11 mouse cellular contexts compared by ENCODE assay signal in the genomic region with DNA sequence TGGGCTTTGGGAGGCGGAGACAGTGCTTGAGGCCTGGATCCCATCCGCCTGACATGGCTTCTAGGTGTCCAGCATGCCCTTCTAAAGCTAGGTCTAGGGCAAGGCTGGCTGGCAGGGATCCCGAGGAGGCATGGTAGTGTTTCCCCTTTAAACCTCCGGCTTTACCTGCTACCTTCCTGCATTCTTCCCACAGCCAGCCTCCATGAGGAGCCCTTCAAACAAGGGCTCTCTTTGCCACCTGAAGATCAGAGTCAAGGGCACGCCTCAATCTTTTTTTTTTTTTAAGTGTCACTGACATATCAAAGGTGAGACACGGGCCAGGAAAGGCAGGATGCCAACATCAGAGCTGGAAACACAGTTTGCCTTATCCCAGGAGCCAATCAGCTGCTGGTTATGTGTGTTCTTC.
DNase-seq lines count a peak whose midpoint lies in the region; TF ChIP-seq lines count a peak whose summit lies in the region.
"Had no signal": no experiment of that assay in that cellular context is flagged by ENCODE, and none has a peak within 500 bp of the region (broad histone marks: within the 10 kb centered on the region; RNA-seq: fewer than 3 reads in every experiment).

No protein-coding gene starts in this region.

- DNase-seq in cerebellum, postnatal 10 days, result peak; percentile 26 to 32
- no peak for DNase-seq in cerebellum, postnatal 36 days
- DNase-seq in CH12.LX (ENCODE audit: extremely low read depth), result no peak
- no peak for DNase-seq in heart, embryonic 10.5 days (ENCODE audit: low spot score)
- peak; percentile 41 to 52 for DNase-seq in kidney, postnatal 36 days
- DNase-seq in embryo, embryonic 9.5 days (ENCODE audit: extremely low spot score), result no peak
- DNase-seq in retina, embryonic 14.5 days (ENCODE audit: low spot score), result no peak
- no peak for DNase-seq in right cerebral cortex, postnatal 4 days

- TF ChIP-seq EP300 in CH12.LX (IDR thresholded peaks at IDR 0.05; ENCODE audit: low read length), result no peak

- H3K4me3 ChIP-seq in CH12.LX (replicated peaks in 1 of 3; ENCODE audit: low read depth in 2 of 3, low read length in 2 of 3, poor library complexity in 1 of 3), result no peak overlapping the region
- H3K4me3 ChIP-seq in heart, embryonic 10.5 days, result no peak overlapping the region
- H3K4me3 ChIP-seq: hindbrain, embryonic 13.5 days; neural tube, embryonic 13.5 days had no signal

- H3K36me3 ChIP-seq in CH12.LX (replicated peaks in 1 of 2; ENCODE audit: control insufficient read depth in 1 of 2, insufficient read depth in 1 of 2, low read length in 1 of 2), result no peaks in the 10 kb centered on the region
- no peaks in the 10 kb centered on the region for H3K36me3 ChIP-seq in heart, embryonic 10.5 days
- H3K36me3 ChIP-seq: hindbrain, embryonic 13.5 days; neural tube, embryonic 13.5 days had no signal

- peaks cover 3 to 33% of the 10 kb centered on the region in 2 experiments; a peak in 3 of 4 replicates for H3K4me1 ChIP-seq in CH12.LX (ENCODE audit: control insufficient read depth in 1 of 2, insufficient read depth in 2 of 2)
- peaks cover 27% of the 10 kb centered on the region for H3K4me1 ChIP-seq in heart, embryonic 10.5 days

- no peaks in the 10 kb centered on the region for H3K27me3 ChIP-seq in CH12.LX (replicated peaks)
- H3K27me3 ChIP-seq in heart, embryonic 10.5 days (ENCODE audit: insufficient read depth, poor library complexity, severe bottlenecking), result no peaks in the 10 kb centered on the region
- H3K27me3 ChIP-seq: megakaryocyte, embryonic 14.5 days had no signal

- no peak for TF ChIP-seq POLR2A in CH12.LX (IDR thresholded peaks at IDR 0.05; ENCODE audit: low read depth, low read length)

- H3K9ac ChIP-seq in CH12.LX (ENCODE audit: insufficient read depth, low read depth), result no peak overlapping the region
- H3K9ac ChIP-seq: hindbrain, embryonic 13.5 days; neural tube, embryonic 13.5 days had no signal

- dilution Hi-C loops in CH12.LX (cut with MboI; ENCODE audit: extremely low pct_ligation_motif_present, extremely low pct_unique_long_range_greater_than_20kb, low sequenced_read_pairs), result no loop called here

- H3K79me2 ChIP-seq in CH12.LX (replicated peaks; ENCODE audit: control insufficient read depth, extremely low read depth, insufficient read depth, poor library complexity, severe bottlenecking), result no peaks in the 10 kb centered on the region

- no peak overlapping the region for H3K27ac ChIP-seq in CH12.LX (ENCODE audit: insufficient read depth, low read depth)
- peak overlapping the region; percentile 52 for H3K27ac ChIP-seq in heart, embryonic 10.5 days
- H3K27ac ChIP-seq: hindbrain, embryonic 13.5 days; neural tube, embryonic 13.5 days had no signal

- H3K9me3 ChIP-seq in CH12.LX (replicated peaks; ENCODE audit: low read length), result peaks cover 2% of the 10 kb centered on the region
- H3K9me3 ChIP-seq in heart, embryonic 10.5 days, result no peaks in the 10 kb centered on the region
- H3K9me3 ChIP-seq: hindbrain, embryonic 13.5 days; neural tube, embryonic 13.5 days had no signal

- in situ Hi-C loops in CH12.LX (cut with MboI; ENCODE audit: low pct_ligation_motif_present, low pct_unique_long_range_greater_than_20kb, low sequenced_read_pairs), result no loop called here

- no peak for TF ChIP-seq RAD21 in CH12.LX (IDR thresholded peaks at IDR 0.05; ENCODE audit: low read depth, low read length)

- no peak for TF ChIP-seq CTCF in CH12.LX (conservative IDR thresholded peaks at IDR 0.05 in 1 of 2, IDR thresholded peaks at IDR 0.05 in 1 of 2; ENCODE audit: low read depth in 2 of 2, low read length in 2 of 2)

- 74% methylated on average over 6 of the region's 6 CpGs for WGBS in heart, embryonic 10.5 days

- H3K4me2 ChIP-seq in CH12.LX (ENCODE audit: insufficient read depth, low read depth, poor library complexity, severe bottlenecking), result no peak overlapping the region
- H3K4me2 ChIP-seq: hindbrain, embryonic 13.5 days; neural tube, embryonic 13.5 days had no signal

TF ChIP-seq in CH12.LX, 34 proteins besides CTCF, POLR2A, EP300 and RAD21:
- 0 out of 2 replicates have a peak, but pooled peaks have one; percentile 2 for TF ChIP-seq CHD2 (IDR thresholded peaks at IDR 0.05; ENCODE audit: low read length)
- TF ChIP-seq SIN3A (IDR thresholded peaks at IDR 0.05; ENCODE audit: low read length), result no peak
- no peak for TF ChIP-seq USF1 (IDR thresholded peaks at IDR 0.05; ENCODE audit: low read depth, low read length)
- TF ChIP-seq HCFC1 (IDR thresholded peaks at IDR 0.05; ENCODE audit: low read depth, low read length), result no peak

Comparison
In these comparisons a context has a peak if more than half of its experiments do, and no peak if none do; other contexts are left out.
1. DNase-seq: peak in cerebellum, postnatal 10 days (2 of 2) and kidney, postnatal 36 days (2 of 2); none in cerebellum, postnatal 36 days (0 of 2), CH12.LX (single experiment), heart, embryonic 10.5 days (single experiment), embryo, embryonic 9.5 days (single experiment), retina, embryonic 14.5 days (single experiment) and right cerebral cortex, postnatal 4 days (single experiment).